Mouse (Mus musculus) MN1 (cell line): Measurements from ENCODE around the gene Zfhx3.

Experiments used
- DNase-seq: peaks from one replicate; pipeline ENCODE4 v3.0.0-alpha.2; 2016; ENCODE audit warnings: low spot score

Zfhx3 gene

GRCm38 (mm10) chr8:108241041-108241690, 298.7 kb downstream of the Zfhx3 start:
- DNase-seq, result peak; percentile 82

- no peak for DNase-seq
Observed at GRCm38 (mm10) chr8:108243270-108243669, 300.8 kb downstream of the Zfhx3 start.

GRCm38 (mm10) chr8:108244636-108245494, 302.4 kb downstream of the Zfhx3 start:
- DNase-seq, result no peak

GRCm38 (mm10) chr8:108245575-108245974, 303.1 kb downstream of the Zfhx3 start:
- no peak for DNase-seq

- DNase-seq, result no peak
Observed at GRCm38 (mm10) chr8:108246035-108246933, 303.8 kb downstream of the Zfhx3 start.

- DNase-seq, result no peak
Observed at GRCm38 (mm10) chr8:108246934-108247417, 304.5 kb downstream of the Zfhx3 start.

- DNase-seq, result no peak
Observed at GRCm38 (mm10) chr8:108264593-108265160, 322.2 kb downstream of the Zfhx3 start.

GRCm38 (mm10) chr8:108277960-108278359, 335.5 kb downstream of the Zfhx3 start:
- DNase-seq, result no peak

GRCm38 (mm10) chr8:108281981-108282380, 339.5 kb downstream of the Zfhx3 start:
- DNase-seq, result no peak

GRCm38 (mm10) chr8:108286117-108286516, 343.7 kb downstream of the Zfhx3 start:
- no peak for DNase-seq

GRCm38 (mm10) chr8:108300964-108301615, 358.6 kb downstream of the Zfhx3 start:
- no peak for DNase-seq

GRCm38 (mm10) chr8:108301654-108302053, 359.2 kb downstream of the Zfhx3 start:
- DNase-seq, result no peak

- no peak for DNase-seq
Observed at GRCm38 (mm10) chr8:108305368-108305767, 362.9 kb downstream of the Zfhx3 start.

- peak; percentile 16 for DNase-seq
Observed at GRCm38 (mm10) chr8:108309525-108310246, 367.2 kb downstream of the Zfhx3 start.

GRCm38 (mm10) chr8:108315046-108315445, 372.6 kb downstream of the Zfhx3 start:
- DNase-seq, result no peak

- DNase-seq, result no peak
Observed at GRCm38 (mm10) chr8:108317532-108318093, 375.2 kb downstream of the Zfhx3 start.

GRCm38 (mm10) chr8:108327711-108328110, 385.3 kb downstream of the Zfhx3 start:
- no peak for DNase-seq

- peak; percentile 54 for DNase-seq
Observed at GRCm38 (mm10) chr8:108348352-108348751, 405.9 kb downstream of the Zfhx3 start.

GRCm38 (mm10) chr8:108348776-108349175, 406.3 kb downstream of the Zfhx3 start:
- DNase-seq, result peak; percentile 78

GRCm38 (mm10) chr8:108355119-108355777, 412.8 kb downstream of the Zfhx3 start:
- no peak for DNase-seq
